Mouse (Mus musculus): ENCODE results near the gene Usp11.
"Not testable (repeated sequence)": the region's sequence is repeated elsewhere in the genome, so short reads cannot be mapped to it uniquely, and the experiment has no call there.

The Usp11 gene

DNA sequence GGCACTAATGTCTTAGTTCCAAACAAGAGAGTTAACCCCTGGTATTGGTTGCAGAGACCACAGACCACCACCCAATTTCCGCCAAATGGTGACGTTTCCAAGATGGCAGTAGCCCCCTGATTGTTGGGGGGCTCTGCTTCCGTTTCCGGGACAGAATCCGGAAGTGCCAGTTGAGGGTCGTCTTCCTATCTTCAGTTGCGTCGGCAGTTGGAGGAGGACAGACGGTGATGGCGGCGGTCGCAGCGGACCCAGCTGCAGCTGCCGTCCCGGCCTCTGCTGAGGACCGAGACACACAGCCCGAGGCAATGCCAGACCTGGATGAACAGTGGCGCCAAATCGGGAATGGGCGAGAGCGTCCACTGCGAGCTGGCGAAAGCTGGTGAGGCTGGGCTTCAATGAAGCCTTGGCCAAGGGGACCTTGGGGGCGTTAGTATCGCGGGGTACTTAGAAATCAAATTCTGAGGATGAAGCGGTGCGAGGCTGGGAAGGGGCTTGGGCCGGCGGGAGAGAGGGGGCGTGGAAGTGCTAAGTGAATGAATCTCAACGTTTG, at the start of gene Usp11:
TSS of gene Usp11 (plus strand) at position 166 of the 550 bp plus-strand sequence.
- CTCF ChIA-PET, result no interaction called here

- CTCF ChIA-PET, result interaction anchor here (0.6 kb wide), 1 partner anchor 36 kb away, joined by 4 read pairs; no protein-coding TSS in a partner anchor
Measured at GRCm38 (mm10) chrX:20657593-20657992, 46.1 kb upstream of the Usp11 start.

GRCm38 (mm10) chrX:20658026-20658652, 45.6 kb upstream of the Usp11 start, which contains the start of gene Uba1:
TSS of gene Uba1 (plus strand) at chrX:20658326.
- CTCF ChIA-PET, result interaction anchor here (0.6 kb wide), 1 partner anchor 35 kb away, joined by 4 read pairs; no protein-coding TSS in a partner anchor

GRCm38 (mm10) chrX:20658891-20659406, 44.8 kb upstream of the Usp11 start:
- CTCF ChIA-PET, result no interaction called here

DNA sequence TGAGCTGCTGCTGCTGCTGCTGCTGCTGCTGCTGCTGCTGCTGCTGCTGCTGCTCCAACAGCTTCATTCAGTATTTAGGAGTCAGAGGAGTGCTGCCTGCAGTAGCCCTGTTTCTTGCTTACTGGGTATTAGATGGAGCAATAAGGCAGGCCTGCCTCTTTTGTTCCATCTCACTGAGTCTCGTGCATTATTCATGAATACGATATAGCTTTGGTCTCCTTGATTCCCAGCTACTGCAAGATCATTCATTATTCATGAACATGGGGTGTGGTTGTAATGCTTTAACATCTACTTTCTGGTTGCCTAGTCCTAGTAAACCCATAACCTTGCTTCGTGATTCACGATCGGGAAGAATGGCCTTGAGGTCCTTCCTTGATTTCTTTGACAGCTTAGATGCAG, 41.4 kb upstream of the Usp11 start:
- CTCF ChIA-PET, result interaction anchor here (0.9 kb wide), 1 partner anchor 25 kb away, joined by 4 read pairs; the partner anchor contains the start of gene Cdk16

GRCm38 (mm10) chrX:20662716-20663443, 40.8 kb upstream of the Usp11 start:
- CTCF ChIA-PET, result interaction anchor here (0.9 kb wide), 1 partner anchor 24 kb away, joined by 4 read pairs; the partner anchor contains the start of gene Cdk16

DNA sequence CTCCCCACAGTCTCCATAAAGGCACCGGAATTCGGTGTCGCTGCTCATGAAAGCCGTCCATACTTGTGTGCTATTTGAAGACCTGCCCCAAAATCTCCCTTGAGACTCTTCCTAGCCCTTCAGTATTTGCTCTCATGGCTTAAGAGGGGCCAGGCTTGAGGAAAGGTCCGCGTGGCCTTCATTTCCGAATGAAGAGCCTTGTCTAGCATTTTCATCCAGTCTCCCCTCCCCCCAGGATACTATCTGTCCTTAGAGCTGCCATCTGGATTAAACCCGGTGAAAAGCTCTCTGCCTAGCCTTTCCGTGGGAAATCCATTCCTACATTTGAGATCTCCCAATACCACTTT, 40.3 kb upstream of the Usp11 start:
- CTCF ChIA-PET, result no interaction called here

DNA sequence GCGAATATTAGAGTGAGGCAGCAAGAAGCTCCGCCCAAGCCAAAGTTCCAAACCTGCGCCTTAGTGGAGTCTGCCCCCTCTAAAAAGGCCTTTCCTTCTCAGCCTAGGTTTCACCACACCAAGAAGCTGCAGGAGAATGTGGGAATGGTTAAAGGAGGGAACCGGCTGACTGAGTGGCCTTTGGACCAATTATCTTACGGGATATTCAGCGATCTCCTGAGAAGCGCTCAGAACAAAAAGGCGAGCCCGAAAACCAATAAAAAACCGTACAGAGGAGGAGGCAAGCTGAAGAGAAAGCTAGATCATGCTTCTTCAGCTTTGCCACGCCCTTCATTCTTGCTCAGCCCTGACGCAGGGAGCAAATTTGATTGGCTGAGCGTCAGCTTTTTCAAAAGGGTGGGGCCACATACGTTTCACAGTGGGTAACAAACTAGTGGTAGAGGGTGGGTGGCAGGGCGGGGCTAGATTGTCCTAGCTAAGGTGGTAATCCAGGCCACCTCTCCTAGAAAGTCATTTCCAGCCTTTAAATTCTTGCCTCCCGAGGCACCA, 16.1 kb upstream of the Usp11 start, which contains the start of gene Cdk16:
TSS of gene Cdk16 (plus strand) at position 436 of the 549 bp plus-strand sequence.
- CTCF ChIA-PET, result interaction anchor here (1.5 kb wide), 1 partner anchor 25 kb away, joined by 4 read pairs; no protein-coding TSS in a partner anchor

DNA sequence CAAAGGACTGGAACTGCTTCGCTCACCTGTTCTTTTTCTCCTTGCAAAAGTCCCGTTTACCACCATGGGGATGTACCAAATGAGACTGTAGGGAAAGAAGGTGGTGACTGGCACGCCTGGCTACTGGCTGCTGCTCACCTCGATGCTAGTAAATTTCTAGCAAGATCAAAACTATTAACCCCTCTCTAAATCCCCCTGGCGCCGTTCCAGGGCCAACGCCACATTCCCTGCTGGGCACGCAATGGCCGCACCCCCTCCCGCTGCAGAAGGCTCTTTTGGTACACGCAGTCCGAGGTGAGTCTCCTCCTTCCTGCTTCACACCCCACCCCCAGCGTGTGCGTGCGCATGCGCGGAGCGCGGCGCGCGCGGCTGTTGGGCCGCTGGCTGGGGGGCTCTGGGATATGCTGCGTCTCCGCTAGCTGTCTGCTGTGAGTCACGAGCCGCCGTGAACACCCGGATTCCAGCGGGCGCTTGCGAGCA, 15.6 kb upstream of the Usp11 start:
- CTCF ChIA-PET, result interaction anchor here (1.5 kb wide), 1 partner anchor 26 kb away, joined by 4 read pairs; no protein-coding TSS in a partner anchor

- CTCF ChIA-PET, result no interaction called here
Measured at GRCm38 (mm10) chrX:20688615-20689014, 15.1 kb upstream of the Usp11 start.

DNA sequence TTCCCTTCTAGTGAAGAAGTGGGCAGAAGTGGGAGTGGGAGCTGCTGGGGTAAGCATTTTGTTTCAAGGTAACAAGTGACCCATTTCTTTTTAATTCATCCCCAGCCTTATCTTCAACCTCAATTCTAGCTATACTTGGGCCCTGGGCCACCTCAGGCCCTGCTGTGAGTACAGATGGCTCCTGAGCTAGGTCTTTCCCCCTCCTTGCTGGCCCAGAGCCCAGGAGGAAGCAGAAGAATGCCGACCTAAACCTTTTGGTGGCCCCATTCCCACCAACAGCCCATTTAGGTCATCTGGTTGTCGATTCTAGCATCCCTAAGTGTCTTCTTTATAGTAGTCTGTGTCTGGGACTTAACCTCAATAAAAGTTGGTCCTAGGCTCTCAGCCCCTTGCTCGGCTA, 12.1 kb upstream of the Usp11 start:
- CTCF ChIA-PET, result interaction anchor here (0.7 kb wide), 1 partner anchor 1482 kb away, joined by 3 read pairs; no protein-coding TSS in a partner anchor

DNA sequence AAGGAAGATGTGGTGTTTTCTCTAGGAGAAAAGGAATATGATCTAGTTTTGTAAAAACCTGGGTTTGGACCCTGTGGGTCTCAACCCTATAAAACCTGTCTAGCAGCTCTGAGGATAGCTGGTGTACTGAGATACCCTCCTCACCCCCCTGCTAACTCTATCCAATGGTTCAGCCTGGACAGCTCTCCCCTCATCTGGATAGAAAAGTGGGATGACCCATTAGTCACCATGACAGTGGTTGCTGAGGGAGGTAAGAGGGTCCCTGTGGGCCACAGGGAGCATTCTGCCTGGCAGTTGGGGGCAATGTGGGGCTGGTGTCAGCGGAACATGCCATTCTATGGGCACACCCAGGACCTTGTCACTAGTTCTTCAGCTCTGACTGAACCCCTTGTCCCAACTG, 11.1 kb upstream of the Usp11 start:
- CTCF ChIA-PET, result no interaction called here

DNA sequence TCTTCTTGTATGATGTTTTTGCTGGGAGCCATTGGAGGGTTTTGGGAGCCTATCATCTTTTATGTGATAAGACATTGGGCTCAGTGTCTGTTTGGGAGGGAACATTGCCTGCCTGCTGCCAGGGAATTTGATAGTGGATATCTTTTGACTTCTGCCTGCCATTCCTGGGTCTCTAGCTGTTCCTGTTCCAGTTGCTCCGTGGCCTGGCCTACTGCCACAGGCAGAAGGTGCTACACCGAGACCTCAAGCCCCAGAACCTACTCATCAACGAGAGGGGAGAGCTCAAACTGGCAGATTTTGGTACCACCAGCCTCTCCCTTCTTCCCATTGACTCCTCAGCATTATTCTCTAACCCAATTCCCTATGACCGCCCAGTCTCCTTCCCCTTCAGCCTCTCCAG, 7.9 kb upstream of the Usp11 start:
- CTCF ChIA-PET, result no interaction called here

GRCm38 (mm10) chrX:20704295-20705082, 783 bp downstream of the Usp11 start:
- CTCF ChIA-PET, result no interaction called here

DNA sequence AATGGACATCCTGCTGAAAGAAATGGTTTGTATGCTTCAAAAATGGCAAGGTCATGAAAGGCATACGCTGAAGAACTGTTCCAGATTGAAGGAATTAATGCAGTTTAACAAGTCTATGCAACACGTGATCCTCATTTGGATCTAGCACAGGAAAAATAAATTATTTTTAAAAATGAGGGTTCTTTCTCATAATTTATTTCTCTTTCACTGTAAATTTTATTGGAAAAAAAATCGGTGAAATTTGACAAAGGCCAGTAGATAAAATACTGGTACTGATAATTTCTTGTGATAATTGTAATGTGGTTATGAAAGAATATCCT, 1.3 kb downstream of the Usp11 start:
- CTCF ChIA-PET, result no interaction called here

- CTCF ChIA-PET, result no interaction called here
Measured at GRCm38 (mm10) chrX:20728681-20729080, 25.0 kb downstream of the Usp11 start.

DNA sequence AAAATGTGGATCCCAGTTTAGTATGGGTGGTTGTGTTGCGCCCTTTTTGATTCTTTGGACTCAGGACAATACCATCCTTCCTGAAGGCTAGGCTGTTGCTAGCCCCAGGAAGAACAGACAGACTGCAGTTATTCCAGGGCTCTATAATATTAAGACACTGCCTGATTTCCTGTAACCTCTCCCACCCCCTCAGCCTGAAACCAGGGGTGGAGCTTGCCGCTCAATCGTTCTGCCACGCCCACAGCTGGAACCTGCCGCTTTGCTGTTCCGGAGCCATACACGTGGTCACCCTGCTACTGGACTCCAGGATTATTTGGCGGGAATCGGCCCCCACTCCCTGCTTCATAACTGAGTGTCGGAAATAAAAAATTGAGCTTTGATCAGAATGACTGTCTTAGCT, 26.3 kb downstream of the Usp11 start:
- CTCF ChIA-PET, result not testable (repeated sequence)

DNA sequence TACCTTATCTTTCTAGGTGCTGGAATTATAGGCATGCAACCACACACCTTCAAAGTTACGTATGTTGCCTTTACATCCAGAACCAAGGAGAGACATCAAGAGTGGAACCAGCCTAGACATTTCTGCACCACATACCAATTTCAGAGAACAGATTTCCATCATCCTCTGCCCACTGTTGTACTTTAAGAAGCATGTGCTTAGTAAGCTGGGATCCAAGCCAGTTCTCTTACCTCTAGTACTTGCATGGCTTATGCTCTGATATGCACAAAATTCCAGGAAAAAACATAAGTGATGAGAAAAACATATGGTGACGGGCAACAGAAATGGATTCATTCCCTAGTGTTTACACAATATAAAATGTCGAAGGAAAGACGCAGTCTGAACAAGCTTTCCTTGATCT, 32.8 kb downstream of the Usp11 start:
- CTCF ChIA-PET, result no interaction called here

DNA sequence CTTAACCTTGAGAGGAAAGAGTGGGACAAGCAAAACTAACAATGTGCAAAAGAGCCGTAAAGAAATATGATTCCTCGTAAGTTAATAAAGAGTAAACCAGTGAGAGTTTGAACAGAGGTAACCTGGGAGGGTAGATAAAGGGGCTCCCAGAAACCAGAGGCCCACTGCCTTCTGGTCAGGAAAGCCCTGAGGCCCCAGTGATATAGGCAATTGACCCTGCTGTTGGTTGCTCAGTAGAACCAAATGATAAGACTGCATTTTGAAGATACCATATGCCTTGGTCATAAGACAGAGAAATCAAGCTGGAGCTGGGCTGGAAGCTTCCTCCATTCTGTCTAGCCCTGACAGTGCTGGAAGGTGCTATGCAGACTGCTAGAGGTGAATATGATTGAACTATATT, 45.1 kb downstream of the Usp11 start:
- CTCF ChIA-PET, result no interaction called here

- CTCF ChIA-PET, result no interaction called here
Measured at GRCm38 (mm10) chrX:20761201-20761600, 57.5 kb downstream of the Usp11 start.
